Mouse (Mus musculus) stomach, postnatal 0 days (tissue): ENCODE measurements around the gene Sult4a1. TPM values are rescaled to one million over a fixed set of nuclear protein-coding genes. Genes with fewer than 3 reads are reported as not detected.
"Not testable (repeated sequence)": the region's sequence is repeated elsewhere in the genome, so short reads cannot be mapped to it uniquely, and the experiment has no call there.

Source experiments
- ATAC-seq: fragments of 200-750 bp; cut with Nextera tagmentation; 2 replicates; pipeline ENCODE4 v1.8.0; 2017; ENCODE audit not compliant: low FRiP score, low TSS enrichment
- DNase-seq: peaks from one replicate; pipeline ENCODE4 v3.0.0-alpha.2; 2016; ENCODE audit warnings: low spot score
- H3K27ac ChIP-seq: fragments of 300-500 bp; sonication (generic); replicated peaks from 2 replicates; pipeline ENCODE4 v1.5.1; 2014; ENCODE audit warnings: mild to moderate bottlenecking, control low read depth
- H3K27me3 ChIP-seq: fragments of 300-500 bp; sonication (generic); 2 replicates; pipeline ENCODE4 v1.6.1; 2014; ENCODE audit warnings: low read length; ENCODE audit not compliant: control insufficient read depth, insufficient read depth
- H3K36me3 ChIP-seq: fragments of 300-500 bp; sonication (generic); 2 replicates; pipeline ENCODE4 v1.6.1; 2014; ENCODE audit warnings: low read length, mixed read lengths; ENCODE audit not compliant: control insufficient read depth, insufficient read depth
- H3K4me1 ChIP-seq: fragments of 300-500 bp; sonication (generic); replicated peaks from 2 replicates; pipeline ENCODE4 v1.6.1; 2014; ENCODE audit warnings: antibody characterized with exemption; ENCODE audit not compliant: control insufficient read depth, insufficient read depth
- H3K4me2 ChIP-seq: fragments of 300-500 bp; sonication (generic); replicated peaks from 2 replicates; pipeline ENCODE4 v1.6.1; 2014; ENCODE audit warnings: low read depth, mild to moderate bottlenecking, control low read depth, moderate library complexity
- H3K4me3 ChIP-seq: fragments of 300-500 bp; sonication (generic); 2 replicates; pipeline ENCODE4 v1.5.1; 2014; ENCODE audit warnings: low read depth, low read length, control low read depth
- H3K9ac ChIP-seq: fragments of 300-500 bp; sonication (generic); 2 replicates; pipeline ENCODE4 v1.6.1; 2014; ENCODE audit warnings: mild to moderate bottlenecking, low read length, control low read depth, mixed read lengths
- H3K9me3 ChIP-seq: fragments of 300-500 bp; sonication (generic); 2 replicates; pipeline ENCODE4 v1.6.1; 2016; ENCODE audit warnings: low read length; ENCODE audit not compliant: control insufficient read depth
- CTCF ChIP-seq: IDR thresholded peaks from 2 replicates; pipeline ENCODE4 v1.5.1; 2016; ENCODE audit warnings: antibody characterized with exemption, low read depth, mild to moderate bottlenecking, moderate library complexity
- EP300 ChIP-seq: optimal IDR thresholded peaks from 2 replicates; pipeline ENCODE3; 2016; ENCODE audit warnings: antibody characterized with exemption
- WGBS: fragments of 180-500 bp; shearing (Covaris S2); extraction: QIAGEN DNeasy Blood & Tissue Kit; methylation state at CpG from one replicate; pipeline ENCODE4 v1.1.7; 2014; 5-methylcytosine and 5-hydroxymethylcytosine counted together
- polyA plus RNA-seq: library from polyadenylated mRNA; unstranded; fragments of >200 nt; fragmentation: Nextera tagmentation; extraction: Ambion mirVana; gene quantifications from 2 replicates; pipeline ENCODE4 v1.2.1, GENCODE M21; 2015

The Sult4a1 gene
- polyA plus RNA-seq, 1 experiment from 2014 or later, result 4.0 TPM

DNA sequence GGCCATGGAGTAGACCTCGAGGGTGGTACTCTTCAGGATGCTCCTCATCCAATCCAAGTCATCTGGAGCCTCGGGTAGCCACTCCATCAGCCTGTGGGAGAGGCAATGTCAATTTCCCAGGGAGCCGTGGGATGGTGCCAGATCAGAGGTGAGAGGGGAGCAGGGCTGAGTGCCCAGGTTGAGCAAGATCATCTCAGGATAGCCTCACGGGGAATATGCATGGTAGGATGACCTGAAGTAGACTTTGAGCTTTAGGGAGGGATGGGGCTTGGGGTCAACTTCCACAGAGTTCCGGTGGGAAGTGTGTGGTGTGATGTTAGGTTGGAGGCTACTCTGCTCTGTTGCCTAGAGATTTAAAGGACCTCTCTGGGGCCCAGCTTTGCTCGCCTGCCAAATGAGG lies 8.3 kb upstream of the Sult4a1 start:
- H3K4me2 ChIP-seq, result no peak overlapping the region
- 67% methylated on average over 6 of the region's 6 CpGs for WGBS
- no peaks in the 10 kb centered on the region for H3K4me1 ChIP-seq
- H3K27me3 ChIP-seq, result no peaks in the 10 kb centered on the region
- DNase-seq, result no peak
- no peak overlapping the region for H3K9ac ChIP-seq
- no peaks in the 10 kb centered on the region for H3K9me3 ChIP-seq
- no peaks in the 10 kb centered on the region for H3K36me3 ChIP-seq
- no peak overlapping the region for H3K27ac ChIP-seq
- ATAC-seq, result no peak
- no peak overlapping the region for H3K4me3 ChIP-seq
- TF ChIP-seq EP300, result no peak
- no peak for TF ChIP-seq CTCF

DNA sequence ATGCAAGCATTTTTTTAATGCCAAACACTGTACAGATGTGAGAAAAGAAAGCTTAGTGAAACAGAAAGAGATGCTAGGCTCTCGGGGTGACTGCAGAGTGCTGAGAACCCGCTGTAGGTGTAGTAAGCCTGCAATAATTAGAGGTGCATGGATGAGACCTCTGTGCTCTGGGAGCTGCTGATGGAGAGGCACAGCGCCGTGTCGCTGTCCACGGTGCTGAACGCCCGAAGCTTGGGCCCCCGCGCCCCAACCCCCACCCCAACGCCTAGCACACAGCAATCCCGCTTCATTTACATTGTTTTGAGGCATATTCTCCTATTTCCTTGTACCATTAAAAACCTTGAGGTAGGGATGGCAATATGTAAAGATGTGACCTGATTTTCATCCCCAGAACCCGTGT lies 3.3 kb upstream of the Sult4a1 start:
- Histone ChIP-seq H3K4me2 (no peak overlapping the region), H3K36me3 (no peaks in the 10 kb centered on the region), H3K27ac (no peak overlapping the region), H3K9ac (no peak overlapping the region), H3K4me3 (no peak overlapping the region), H3K27me3 (no peaks in the 10 kb centered on the region; the same call in 1 of the 2 replicates), H3K9me3 (no peaks in the 10 kb centered on the region), H3K4me1 (0 out of 2 replicates have a peak, but pooled peaks cover 4% of the 10 kb centered on the region)
- no peak for TF ChIP-seq EP300
- no peak for TF ChIP-seq CTCF
- DNase-seq (peak; percentile 44), ATAC-seq (no peak)
- 7% methylated on average over 13 of the region's 13 CpGs for WGBS

DNA sequence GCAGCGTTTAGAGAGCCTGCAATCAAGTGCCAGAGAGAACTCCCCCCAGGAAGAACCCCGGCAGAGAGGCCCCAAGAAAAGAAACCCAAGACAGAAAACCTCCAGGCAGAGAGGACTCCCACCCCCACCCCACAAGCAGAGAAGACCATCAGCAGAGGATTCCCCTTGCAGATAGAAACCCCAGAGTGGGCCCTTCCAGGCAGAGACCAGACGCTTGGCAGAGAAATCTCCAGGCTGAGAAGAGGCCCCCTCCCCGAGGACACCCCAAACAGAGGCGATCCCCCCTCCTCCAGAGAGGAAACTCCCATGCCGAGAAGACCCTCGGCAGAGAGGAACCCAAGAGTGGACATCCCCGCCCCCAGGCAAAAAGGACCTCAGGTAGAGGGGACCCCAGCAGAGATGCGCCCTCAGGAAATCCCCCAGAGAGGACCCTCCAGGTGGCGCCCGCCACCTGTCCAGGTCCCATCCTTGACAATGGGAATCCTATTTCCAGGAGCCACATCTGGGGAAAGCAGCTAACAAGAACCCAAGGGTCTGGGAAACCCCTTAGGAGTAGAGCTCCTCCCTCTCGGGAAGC lies 458 bp upstream of the Sult4a1 start:
- ATAC-seq, result no peak
- no peaks in the 10 kb centered on the region; the same call in 1 of the 2 replicates for H3K27me3 ChIP-seq

DNA sequence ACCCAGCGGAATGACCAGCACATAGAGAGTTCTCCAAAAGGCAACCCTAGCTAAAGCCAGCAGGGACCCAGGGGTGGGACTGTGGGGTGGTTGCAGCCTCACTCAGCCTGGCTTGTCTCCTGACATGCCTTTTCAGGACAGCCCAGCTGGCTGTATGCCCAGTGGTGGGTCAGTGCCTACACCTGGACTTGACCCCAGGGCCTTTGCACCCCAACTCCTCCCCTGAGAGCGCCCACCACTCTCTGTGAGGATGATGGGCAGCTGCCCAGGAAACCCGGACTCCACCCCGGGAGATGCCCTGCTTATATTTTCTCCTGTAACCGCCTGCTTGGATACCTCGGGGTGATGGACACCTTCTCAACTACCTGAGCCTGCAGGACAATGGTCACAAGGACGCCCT lies 928 bp downstream of the Sult4a1 start:
- ATAC-seq (no peak), DNase-seq (no peak)
- 0 out of 2 replicates have a peak, but pooled peaks cover 4% of the 10 kb centered on the region for H3K4me1 ChIP-seq
- H3K4me3 ChIP-seq, result no peak overlapping the region
- H3K9ac ChIP-seq, result no peak overlapping the region
- H3K4me2 ChIP-seq, result no peak overlapping the region; the same call in 1 of the 2 replicates
- no peaks in the 10 kb centered on the region; the same call in 1 of the 2 replicates for H3K27me3 ChIP-seq
- TF ChIP-seq CTCF, result no peak
- WGBS, result 73% methylated on average over 7 of the region's 7 CpGs
- H3K36me3 ChIP-seq, result no peaks in the 10 kb centered on the region
- H3K9me3 ChIP-seq, result no peaks in the 10 kb centered on the region
- H3K27ac ChIP-seq, result no peak overlapping the region

More for the DNA sequence above, 458 bp upstream of the Sult4a1 start:
- no peak overlapping the region for H3K9ac ChIP-seq
- H3K4me2 ChIP-seq, result peak overlapping the region; percentile 74
- 0 out of 2 replicates have a peak, but pooled peaks cover 4% of the 10 kb centered on the region for H3K4me1 ChIP-seq
- TF ChIP-seq CTCF (no peak), EP300 (no peak)
- H3K27ac ChIP-seq, result no peak overlapping the region
- DNase-seq, result no peak
- no peaks in the 10 kb centered on the region for H3K36me3 ChIP-seq
- peak overlapping the region; percentile 44 for H3K4me3 ChIP-seq
- no peaks in the 10 kb centered on the region for H3K9me3 ChIP-seq
- 10% methylated on average over 12 of the region's 12 CpGs for WGBS

DNA sequence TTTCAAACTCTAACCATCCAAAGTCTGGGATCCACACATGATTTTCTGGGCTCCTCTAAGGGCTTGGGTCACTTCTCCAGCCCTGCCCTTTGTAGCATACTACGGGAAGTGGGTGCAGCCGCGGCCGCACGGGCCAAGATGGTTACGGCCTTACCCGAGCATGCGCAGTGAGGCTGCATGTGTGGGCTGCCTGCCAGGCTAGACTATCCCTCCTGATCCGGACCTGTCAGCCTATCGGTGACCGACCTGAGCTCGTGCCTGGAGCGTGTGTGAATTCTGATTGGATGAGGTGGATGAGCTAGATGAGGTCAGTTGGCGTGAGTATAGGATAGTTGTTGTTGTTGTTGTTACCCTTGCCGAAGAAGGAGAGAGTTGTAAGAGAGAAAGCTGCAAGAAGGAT lies 8.0 kb downstream of the Sult4a1 start:
- WGBS, result 82% methylated on average over 15 of the region's 15 CpGs

DNA sequence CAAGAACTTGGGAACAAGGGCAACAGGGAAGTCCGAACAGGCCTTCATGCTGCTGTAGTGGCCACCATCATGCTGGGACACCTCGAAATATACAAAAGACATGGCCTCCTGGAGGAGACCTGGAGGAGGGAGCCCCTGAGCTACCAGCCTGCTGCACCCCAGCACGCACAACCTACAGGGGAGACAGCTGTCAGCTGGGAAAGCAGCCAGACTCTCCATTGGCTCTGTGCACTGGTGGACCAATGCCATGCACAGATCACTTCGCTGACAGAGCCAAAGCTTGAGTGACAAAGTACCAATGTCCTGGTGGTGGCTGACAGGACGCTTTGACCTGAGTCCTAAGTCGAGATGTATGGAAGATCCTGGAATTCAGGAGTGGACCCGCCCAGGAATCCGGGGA lies 9.5 kb downstream of the Sult4a1 start:
- H3K9ac ChIP-seq, result no peak overlapping the region
- no peaks in the 10 kb centered on the region for H3K4me1 ChIP-seq
- no peak for DNase-seq
- H3K27me3 ChIP-seq, result no peaks in the 10 kb centered on the region
- no peaks in the 10 kb centered on the region for H3K36me3 ChIP-seq
- no peak overlapping the region for H3K4me2 ChIP-seq
- ATAC-seq, result no peak
- no peak overlapping the region for H3K4me3 ChIP-seq
- H3K27ac ChIP-seq, result no peak overlapping the region
- 75% methylated on average over 8 of the region's 8 CpGs for WGBS
- H3K9me3 ChIP-seq, result no peaks in the 10 kb centered on the region
- TF ChIP-seq EP300 (no peak), CTCF (no peak)

More for the DNA sequence above, 8.0 kb downstream of the Sult4a1 start:
- H3K9me3 ChIP-seq, H3K4me1 ChIP-seq, H3K36me3 ChIP-seq, ATAC-seq, H3K27me3 ChIP-seq, H3K9ac ChIP-seq, H3K27ac ChIP-seq, H3K4me3 ChIP-seq, DNase-seq, H3K4me2 ChIP-seq: not testable (repeated sequence)
